Mouse (Mus musculus): ENCODE measurements around the gene Podn. TPM values are rescaled to one million over a fixed set of nuclear protein-coding genes. Genes with fewer than 3 reads are reported as not detected.
"Not testable (repeated sequence)": the region's sequence is repeated elsewhere in the genome, so short reads cannot be mapped to it uniquely, and the experiment has no call there.

Podn gene
- total RNA-seq (2021), result 10 to 100 TPM; 14.4 to 14.8 TPM
- long read RNA-seq, partial matches to known transcripts, result 2 of 22 reads
- long read RNA-seq, other reads (novel, unspliced or antisense), result 20 of 22 reads

DNA sequence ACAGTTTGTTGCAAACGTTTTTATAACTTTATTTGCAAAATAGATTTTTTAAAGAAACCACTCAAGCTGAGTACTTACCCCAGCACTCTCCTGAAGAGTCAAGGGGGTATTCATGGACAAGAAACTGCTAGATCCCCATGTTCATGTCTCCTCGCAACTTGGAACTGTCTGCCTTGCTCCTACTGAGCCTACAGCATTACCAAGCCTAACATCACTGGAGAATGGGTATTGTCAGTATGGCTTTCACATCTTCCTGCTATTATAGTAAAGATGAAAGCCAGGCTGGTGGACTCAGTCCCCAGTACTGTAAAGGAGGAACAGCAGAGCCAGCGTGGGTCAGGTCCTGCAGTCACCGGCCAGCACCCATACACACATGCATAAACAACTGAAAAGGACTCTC lies at the start of gene Podn:
Podn (minus strand) TSS at position 101 of the 400 bp plus-strand sequence.
- no peak for DNase-seq (ENCODE audit: low spot score in 2 of 2)

DNA sequence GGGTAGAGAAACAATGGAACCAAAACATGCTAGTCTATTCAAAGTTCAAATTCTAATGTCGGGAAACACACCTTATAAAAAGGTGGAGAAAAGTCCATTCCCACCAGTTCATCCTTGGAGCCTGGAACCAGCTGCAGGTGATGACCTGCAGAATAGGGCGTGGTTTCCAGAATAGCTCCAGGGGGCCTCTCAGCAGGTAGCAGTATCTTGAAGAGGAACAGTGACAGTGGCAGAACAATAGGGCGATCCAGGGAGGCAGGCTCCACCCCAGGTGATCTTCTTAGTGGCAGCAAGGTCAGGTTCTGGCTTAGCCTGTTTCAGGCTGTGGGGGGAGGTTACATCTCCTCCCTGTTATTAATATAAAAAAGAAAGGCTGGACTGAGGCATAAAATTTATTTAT lies 49.3 kb upstream of the Podn start:
- not testable (repeated sequence) for DNase-seq (ENCODE audit: low spot score in 2 of 2)

DNA sequence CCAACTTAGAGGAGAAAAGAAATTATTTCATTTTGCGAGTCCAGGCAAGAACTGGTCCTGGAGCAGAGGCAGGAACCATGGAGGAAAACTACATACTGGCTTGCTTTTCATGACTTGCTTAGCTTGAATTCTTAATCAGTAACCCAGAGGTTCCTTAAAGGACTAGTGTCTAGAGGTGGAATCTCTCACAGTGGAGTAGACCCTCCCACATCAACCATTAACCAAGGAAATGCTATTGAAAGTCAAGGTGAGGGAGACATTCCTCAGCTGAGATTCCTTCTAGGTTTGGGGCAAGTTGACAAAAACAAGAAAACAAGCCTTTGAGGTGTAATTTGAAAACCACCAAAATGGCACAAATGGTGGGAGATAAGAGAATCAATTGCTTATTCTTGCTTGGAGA lies 48.6 kb upstream of the Podn start, which contains the start of gene Scp2:
Scp2 (minus strand) TSS at position 119 of the 400 bp plus-strand sequence.
- DNase-seq (ENCODE audit: low spot score in 2 of 2), result no peak

DNA sequence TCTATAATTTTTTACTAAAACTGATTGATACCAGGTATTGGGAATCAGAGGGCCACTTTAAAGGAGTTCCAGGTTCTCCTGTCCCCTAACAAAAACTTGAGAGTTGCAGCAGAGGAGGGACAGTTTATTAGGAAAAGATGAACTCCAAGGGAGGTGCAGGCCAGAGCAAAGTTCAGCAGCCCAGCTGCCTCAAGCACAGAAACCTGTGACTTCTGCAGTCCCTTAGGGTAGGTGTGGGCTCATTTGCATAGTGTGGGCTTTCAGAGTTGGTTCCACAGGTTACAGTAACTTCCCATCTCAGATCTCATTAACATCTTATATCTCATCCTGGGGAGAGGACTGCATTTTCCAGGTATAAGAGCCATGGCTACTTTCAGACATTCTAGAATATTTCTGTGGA lies 47.5 kb upstream of the Podn start:
- no peak for DNase-seq (ENCODE audit: low spot score in 2 of 2)

DNA sequence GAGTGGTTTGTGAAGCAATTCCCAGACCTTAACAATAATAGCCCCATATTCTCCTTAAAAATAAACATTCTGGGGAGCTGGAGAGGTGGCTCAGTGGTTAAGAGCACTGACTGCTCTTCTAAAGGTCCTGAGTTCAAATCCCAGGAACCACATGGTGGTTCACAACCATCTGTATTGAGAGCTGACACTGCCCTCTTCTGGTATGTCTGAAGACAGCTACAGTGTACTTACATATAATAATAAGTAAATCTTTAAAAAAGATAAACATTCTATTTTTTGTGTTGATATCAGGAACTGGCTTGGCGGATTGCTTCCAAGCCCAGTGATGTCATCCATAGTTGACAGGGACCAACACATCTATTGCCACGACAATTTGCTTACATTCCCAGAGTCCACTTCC lies 46.9 kb upstream of the Podn start:
- not testable (repeated sequence) for DNase-seq (ENCODE audit: low spot score in 2 of 2)

DNA sequence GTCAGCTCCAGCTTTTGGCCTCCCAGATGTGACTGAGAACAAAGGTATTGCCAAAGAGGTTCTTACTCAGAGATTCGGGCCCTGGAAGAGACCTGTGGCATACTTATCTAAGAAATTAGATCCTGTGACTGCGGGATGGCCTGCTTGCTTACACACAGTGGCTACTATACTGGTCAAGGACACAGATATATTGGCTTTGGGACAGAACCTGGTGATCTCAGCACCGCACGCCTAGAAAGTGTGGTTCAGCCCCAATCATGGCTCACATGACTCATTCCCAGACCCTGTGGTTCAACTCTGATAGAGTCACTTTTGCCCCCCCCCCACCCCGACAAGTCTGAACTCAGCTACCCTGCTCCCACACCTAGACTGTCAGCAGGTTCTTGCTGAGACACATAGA lies 40.7 kb upstream of the Podn start:
- no peak for DNase-seq (ENCODE audit: low spot score in 2 of 2)

DNA sequence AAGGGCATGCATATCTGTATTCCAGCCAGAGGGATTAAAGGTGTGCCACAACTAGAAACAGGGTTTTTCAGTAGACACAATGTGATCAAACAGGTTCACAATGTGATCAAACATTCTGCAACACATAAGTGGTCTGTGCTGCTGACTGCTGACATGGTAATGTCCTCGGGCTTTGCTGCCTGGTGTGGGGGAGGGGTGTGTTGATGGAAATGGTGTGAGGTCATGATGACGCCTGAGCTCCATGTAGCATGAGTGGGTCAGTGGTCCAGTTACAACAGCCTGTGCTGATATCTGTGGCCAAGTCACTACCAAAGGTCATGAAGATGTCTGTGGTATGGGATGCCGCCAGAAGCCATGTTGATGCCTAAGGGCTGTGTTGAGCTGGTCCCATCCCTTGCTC lies 34.2 kb upstream of the Podn start:
- no peak for DNase-seq (ENCODE audit: low spot score in 2 of 2)

DNA sequence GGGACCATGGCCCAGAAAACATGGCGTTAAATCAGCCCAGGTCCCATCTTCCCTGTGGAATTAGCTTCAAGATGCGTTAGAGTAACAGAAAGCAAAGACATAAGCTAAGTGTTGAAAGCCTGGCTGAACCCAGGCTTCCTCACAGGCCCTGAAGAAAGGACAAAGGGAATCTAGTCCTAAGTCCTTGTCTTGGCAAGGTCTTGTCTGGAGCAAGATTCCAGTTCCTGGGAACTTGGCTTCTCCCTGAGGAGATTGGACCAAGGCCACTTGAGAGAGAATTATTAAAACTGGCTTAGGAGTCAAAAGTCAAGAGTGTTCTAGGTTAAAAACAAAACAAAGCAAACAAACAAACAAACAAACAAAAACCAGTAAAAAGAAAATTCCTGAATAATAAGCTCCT lies 32.1 kb upstream of the Podn start:
- no peak for DNase-seq (ENCODE audit: low spot score in 2 of 2)

DNA sequence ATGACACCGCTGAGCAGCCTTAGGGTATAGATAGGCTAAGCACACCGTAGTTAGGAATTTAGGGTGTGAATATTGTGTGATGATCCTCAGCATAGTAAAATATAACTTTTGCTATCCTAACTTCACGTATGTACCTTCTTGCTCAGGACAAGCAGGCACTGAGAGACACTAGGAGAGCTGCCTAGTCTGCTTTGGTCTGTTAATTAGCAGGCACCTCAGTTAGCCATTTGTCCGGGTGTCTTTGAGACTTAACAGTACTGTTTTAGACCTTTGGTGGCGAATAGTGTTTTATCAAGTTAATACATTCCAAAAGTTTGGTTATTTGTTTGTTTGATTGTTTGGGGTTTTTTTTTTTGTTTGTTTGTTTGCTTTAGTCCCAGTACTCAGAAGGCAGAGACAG lies 31.3 kb upstream of the Podn start:
- no peak for DNase-seq (ENCODE audit: low spot score in 2 of 2)

DNA sequence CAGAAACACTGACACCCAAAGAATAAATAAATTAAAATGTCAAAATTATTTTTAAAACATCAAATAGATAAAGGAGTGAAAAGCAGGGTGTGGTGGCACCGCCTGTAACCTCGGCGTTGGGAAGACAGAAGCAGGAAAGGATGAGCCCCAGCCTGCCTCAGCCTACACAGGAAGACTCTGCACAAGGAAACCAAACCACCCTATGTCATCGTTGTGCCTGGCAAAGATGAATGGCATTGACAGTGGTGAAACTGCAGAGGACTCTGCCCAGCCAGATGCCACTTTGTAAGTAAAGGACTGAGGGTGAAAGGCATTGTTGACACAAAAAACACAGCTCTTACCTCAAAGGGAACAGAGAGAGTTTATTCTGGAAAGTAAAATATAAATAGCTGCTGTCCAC lies 30.0 kb upstream of the Podn start:
- DNase-seq (ENCODE audit: low spot score in 2 of 2), result no peak

DNA sequence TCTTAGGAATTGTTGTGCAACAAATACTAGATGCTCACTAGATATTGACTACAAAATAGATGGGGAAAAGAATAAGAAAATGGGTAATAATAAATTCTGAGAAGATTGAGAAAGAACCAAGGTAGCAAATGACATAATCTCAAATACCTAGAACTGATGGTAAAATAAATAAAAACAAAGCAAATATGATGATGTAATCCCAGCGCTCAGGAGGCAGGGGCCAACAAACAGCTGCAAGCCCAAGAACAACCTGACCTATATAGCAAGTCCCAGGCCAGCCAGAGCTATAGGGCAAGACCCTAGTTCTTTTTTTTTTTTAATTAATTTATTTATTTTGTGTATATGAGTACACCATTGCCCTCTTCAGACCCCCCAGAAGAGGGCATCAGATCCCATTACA lies 27.9 kb upstream of the Podn start:
- no peak for DNase-seq (ENCODE audit: low spot score in 2 of 2)

DNA sequence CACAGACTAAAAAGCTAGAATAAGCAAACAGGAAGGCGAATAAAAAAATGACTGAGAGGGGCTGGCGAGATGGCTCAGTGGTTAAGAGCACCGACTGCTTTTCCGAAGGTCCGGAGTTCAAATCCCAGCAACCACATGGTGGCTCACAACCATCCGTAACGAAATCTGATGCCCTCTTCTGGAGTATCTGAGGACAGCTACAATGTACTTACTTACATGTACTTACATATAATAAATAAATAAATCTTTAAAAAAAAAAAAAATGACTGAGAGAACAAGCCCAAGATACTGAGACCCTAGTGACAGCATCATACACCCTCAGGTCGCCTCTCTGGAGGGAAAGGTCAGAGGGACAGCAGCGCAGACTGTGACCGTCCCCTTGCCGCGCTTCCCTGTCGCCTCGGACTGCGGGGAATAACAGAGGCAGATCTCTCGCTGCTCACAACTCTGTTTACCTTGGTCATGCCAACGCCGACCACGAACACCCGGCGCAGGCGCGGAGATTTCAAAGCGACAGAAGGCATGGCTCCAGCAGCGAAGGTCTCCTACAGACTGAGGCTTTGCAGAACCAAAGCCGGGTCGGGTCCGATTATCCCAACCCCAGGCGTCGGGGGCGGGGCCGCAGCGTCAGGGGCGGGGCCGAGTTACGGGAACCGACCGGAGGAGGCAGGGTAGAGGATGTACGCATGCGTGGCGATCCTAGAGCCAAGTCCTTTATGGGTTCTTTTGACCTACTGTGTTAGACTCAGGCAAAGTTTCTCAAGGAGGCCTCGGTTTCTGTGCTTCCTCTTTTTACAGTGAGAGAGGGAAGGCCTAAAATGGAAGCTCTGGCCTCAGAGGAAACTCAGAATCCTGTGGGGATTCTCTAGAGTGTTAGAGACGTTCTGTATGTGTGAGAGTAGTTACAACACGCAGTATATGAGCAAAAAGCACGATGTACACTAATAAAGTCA lies 22.0 kb upstream of the Podn start:
- DNase-seq (ENCODE audit: low spot score in 2 of 2), result peak; percentile 92 to 94

DNA sequence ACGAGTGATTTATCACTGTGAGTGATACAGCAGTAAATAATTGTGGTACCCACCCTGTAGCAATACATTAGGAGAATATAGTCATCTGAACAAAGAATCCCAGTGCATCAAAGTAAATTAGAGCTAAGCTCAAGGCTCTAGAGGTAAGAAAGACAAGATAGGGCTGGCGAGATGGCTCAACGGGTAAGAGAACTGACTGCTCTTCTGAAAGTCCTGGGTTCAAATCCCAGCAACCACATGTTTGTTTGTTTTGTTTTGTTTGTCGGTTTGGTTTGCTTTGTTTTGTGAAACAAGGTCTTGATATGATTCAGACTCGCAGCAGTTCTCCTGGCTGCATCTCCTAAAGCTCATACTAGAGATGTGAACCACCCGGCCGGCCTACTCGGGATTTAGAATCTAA lies 21.2 kb upstream of the Podn start:
- DNase-seq (ENCODE audit: low spot score in 2 of 2), result peak; percentile 6 to 11

DNA sequence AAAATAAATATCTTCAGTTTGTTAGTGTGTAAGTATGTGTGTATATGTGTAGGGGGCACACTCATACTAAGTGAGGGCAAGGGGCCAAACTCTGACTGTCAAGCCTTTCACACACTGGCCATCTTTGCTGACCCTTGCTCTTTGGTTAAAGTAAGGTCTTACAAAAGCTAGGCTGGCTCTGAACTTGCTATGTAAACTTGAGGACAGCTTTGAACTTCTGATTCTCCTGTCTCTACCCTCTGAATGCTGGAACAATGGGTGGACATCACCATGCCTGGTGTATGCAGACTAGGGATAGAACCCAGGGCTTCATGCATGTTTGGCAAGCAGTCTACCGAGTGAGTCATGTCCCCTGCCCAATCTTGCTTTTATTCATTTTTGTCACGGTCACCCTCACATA lies 20.2 kb upstream of the Podn start:
- no peak for DNase-seq (ENCODE audit: low spot score in 2 of 2)

DNA sequence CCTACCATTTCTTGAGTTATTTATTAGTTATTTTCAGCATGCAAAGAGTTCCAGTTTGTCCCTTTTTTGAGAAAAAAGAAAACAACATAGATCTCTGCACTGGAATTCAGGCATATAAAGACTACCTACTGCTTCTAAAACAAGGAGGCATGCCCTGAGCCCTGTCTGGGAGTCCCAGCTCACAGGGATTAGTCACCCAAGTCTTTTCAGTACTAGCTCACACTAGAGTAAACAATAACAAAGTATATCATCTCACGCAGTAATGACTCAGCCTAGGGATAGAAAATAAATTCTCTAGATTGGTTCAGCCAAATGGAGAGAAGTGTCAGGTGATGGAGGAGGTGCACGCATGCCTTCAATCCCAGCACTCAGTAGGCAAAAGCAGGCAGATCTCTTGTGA lies 14.5 kb upstream of the Podn start:
- no peak for DNase-seq (ENCODE audit: low spot score in 2 of 2)

DNA sequence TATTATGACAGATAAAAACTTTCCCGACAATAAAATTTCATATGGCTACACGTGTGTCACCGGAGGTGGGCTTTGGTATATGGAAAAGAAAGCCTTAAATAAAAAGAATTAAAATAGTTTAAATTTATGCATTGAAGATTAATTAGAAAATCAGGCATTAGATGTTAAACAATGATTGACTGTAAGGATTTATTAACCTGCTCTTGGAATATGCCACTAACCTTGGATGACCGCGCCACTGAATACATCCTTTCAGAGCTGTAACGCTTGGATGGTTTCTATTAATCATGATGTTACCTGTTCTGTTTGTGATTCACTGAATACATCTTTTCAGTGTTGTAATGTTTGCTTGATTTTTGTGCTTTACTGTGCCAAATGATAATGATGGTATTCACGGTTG lies 13.5 kb upstream of the Podn start:
- no peak for DNase-seq (ENCODE audit: low spot score in 2 of 2)

DNA sequence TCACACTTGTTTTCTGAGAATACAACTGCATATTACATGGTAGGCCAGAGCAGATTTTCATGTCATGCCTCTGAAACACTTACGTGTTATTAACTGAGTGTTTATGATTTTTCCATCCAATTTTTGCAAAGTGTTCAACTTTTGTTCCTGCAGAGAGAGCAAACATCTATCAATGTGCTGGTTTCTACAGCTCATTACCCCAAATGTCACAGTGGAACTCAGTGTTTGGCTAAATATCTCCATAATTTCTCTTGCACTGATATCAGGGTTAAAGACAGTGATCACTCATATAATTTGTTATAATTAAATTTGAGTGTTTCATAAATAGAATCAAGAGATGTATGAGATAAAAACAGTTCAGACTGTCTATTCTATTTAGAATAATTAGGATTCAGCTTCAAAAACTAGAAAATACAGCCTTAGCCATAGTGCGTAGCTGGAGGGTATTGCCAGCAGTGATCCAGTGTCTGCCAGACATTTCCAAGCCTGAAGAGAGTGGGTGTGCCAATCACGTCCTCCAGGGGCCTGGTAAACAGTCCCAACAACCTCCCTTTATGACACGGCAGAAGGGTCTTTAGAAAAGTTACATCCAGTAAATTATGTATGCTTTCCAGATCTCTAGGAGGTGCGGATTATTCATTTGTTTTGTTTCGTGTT lies 3.4 kb downstream of the Podn start:
- DNase-seq (ENCODE audit: low spot score in 2 of 2), result no peak

DNA sequence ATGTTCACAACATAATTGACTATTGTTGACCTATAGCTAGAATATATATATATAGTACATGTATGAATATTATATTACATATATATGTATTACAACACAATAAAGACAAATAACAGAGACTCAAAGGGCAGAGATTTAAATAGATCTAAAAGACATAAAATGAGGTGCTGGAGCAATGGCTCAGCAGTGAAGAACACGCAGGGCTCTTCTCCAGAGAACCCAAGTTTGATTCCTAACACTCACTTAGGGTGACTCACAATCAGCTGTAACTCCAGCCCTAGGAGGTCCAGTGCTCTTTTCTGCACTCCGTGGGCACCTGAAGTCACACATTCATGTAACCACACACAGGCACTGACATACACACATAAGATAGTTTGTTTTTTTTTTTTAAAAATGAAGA lies 12.3 kb downstream of the Podn start:
- DNase-seq (ENCODE audit: low spot score in 2 of 2), result no peak

DNA sequence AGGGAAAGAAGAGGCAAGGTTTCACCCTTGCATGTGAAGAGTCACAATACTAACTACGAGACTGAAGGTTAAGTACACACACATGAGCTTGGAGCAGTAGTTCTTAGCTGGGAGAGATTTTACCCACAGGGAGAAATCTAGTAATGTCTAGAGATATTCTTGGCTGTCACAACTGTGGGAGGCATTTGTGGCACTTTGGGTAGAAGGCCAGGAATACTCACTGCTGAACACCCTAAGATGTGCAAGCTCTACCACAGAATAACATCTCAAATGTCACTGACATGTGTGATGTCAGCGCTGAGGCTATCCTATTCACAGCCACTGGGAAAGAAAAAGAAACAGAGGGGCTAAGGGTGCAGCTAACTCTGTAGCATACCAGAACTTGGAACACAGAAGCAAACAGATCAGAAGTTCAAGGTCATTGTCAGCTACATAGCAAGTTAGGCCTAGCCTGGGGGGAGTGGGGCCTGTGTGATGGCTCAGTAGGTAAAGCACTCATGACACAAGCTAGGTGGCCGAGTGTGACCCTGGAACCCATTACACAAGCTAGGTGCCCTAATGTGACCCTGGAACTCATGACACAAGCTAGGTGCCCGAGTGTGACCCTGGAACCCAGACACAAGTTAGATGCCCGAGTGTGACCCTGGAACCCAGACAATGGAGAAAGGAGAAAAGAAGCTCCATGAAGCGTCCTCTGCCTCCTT lies 13.1 kb downstream of the Podn start:
- no peak for DNase-seq (ENCODE audit: low spot score in 2 of 2)

DNA sequence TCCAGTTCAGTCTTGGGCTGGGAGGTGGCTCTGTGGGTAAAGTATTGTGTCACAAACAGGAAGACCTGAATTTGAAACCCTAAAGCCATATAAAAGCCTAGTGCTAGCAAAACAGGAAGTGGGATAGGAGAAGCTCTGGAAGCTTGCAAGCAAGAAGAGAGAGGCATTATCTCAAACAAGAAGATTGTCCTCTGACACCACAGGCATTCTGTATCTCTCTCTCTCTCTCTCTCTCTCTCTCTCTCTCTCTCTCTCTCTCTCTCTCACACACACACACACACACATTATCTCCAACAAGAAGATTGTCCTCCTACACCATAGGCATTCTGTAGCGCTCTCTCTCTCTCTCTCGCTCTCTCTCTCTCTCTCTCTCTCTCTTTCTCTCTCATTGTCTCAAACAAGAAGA lies 13.8 kb downstream of the Podn start:
- DNase-seq (ENCODE audit: low spot score in 2 of 2), result no peak

DNA sequence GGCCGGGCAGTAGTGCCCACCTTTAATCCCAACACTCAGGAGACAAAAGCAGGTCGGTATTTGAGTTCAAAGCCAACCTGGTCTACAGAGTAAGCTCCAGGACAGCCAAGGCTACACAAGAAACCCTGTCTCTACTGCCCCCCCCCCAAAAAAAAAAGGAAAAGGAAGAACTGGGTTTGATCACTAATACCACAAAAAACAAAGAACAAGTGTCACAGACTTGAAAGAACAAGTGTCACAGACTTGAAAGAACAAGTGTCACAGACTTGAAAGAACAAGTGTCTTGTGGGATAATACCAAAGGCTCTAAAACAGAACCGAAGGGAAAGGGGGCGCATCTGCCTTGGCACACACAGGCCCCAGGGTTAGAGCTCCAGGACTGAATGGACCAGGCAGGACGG lies 15.4 kb downstream of the Podn start:
- DNase-seq (ENCODE audit: low spot score in 2 of 2), result no peak

DNA sequence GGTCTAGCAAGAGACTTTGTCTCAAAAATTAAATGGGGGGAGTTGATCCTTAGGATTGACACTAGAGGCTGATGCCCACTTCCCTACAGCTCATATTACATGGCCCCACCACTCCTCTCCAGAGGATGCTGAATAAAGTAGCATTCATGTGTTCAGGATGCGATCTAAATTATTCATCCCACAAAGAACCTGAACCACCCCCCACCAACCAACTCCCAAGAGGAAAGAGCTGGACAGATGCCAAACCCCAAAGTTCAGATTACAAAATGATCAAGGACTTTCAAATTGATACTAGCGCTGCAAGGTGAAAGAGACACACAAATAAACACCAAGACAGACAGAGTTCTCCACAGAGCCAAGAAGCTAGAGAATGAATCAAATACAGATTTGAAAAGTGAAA lies 16.5 kb downstream of the Podn start:
- DNase-seq (ENCODE audit: low spot score in 2 of 2), result no peak
